Mouse (Mus musculus): Measurements from ENCODE around the gene Farp1. TPM values are rescaled to one million over a fixed set of nuclear protein-coding genes. Genes with fewer than 3 reads are reported as not detected.

The Farp1 gene
- 16.1 TPM for polyA plus RNA-seq (2014; fragmentation: Illumina TruSeq; extraction: RNeasy Lipid Tissue Mini Kit (QIAGEN cat#74804); ENCODE audit: insufficient read depth, low read depth, low replicate concordance)

DNA sequence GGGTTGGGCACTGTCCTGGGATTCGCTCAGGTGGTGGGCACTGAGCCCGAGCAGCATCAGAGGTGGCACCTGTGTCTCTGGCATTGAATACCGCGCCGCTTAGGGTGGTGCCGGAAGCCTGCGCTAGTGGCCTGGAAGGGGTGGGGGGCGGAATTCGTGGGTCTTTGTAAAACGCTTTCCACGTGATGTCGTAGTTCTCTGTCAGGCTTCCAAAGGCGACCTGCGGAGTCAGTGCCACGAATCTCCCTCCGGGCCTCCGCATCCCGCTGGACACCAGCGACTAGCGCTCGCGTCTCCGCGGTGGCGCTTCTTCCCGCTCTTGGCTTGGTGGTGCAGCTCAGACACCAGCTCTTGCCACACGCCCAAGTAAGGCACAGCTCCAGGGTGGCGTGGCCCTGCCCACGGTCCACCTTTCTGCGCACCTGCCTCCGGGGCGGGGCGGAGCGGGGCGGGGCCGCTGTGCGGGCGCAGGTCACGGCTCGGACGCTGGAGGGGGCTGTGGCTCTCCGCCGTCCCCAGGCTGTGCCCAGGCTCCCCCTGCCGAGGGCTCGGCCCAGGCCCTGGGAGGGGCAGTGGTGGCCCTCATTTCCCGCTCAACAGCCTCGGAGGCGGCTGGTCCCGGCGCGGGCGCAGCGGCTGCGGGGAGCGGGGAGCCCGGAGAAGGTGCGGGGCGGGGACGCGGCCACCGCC lies at the start of gene Farp1:
Farp1 (plus strand) TSS at position 228 of the 690 bp plus-strand sequence.

Other genes with a start within 250 kb of the Farp1 start
- gene Ipo5, start 124.0 kb upstream of the Farp1 start, polyA plus RNA-seq (2014; fragmentation: Illumina TruSeq; extraction: RNeasy Lipid Tissue Mini Kit (QIAGEN cat#74804); ENCODE audit: insufficient read depth, low read depth, low replicate concordance): 20.6 TPM

All from lung, adult 10 weeks (tissue).